Mouse (Mus musculus) lung, adult 2 months (tissue): ENCODE measurements around the gene Vamp2.

ENCODE experiments used
- CTCF ChIP-seq: fragments of 200-500 bp; IDR thresholded peaks from 2 replicates; pipeline ENCODE4 v1.5.1; 2011; ENCODE audit warnings: mild to moderate bottlenecking, low read length, control low read depth; ENCODE audit not compliant: insufficient read depth
- POLR2A ChIP-seq: fragments of 200-500 bp; IDR thresholded peaks from 2 replicates; pipeline ENCODE4 v1.6.1; 2011; ENCODE audit warnings: low read depth, mild to moderate bottlenecking, control low read depth, low read length, borderline replicate concordance; ENCODE audit errors: extremely low read depth

GRCm38 (mm10) chr11:69121741-69122335 is 33.5 kb downstream of the Vamp2 start:
- TF ChIP-seq POLR2A (no peak), CTCF (no peak)
